Mouse (Mus musculus): Measurements from ENCODE around the gene St6galnac4. TPM values are rescaled to one million over a fixed set of nuclear protein-coding genes. Genes with fewer than 3 reads are reported as not detected.

St6galnac4 gene
- polyA plus RNA-seq, 1 experiment = 7.2 TPM

DNA sequence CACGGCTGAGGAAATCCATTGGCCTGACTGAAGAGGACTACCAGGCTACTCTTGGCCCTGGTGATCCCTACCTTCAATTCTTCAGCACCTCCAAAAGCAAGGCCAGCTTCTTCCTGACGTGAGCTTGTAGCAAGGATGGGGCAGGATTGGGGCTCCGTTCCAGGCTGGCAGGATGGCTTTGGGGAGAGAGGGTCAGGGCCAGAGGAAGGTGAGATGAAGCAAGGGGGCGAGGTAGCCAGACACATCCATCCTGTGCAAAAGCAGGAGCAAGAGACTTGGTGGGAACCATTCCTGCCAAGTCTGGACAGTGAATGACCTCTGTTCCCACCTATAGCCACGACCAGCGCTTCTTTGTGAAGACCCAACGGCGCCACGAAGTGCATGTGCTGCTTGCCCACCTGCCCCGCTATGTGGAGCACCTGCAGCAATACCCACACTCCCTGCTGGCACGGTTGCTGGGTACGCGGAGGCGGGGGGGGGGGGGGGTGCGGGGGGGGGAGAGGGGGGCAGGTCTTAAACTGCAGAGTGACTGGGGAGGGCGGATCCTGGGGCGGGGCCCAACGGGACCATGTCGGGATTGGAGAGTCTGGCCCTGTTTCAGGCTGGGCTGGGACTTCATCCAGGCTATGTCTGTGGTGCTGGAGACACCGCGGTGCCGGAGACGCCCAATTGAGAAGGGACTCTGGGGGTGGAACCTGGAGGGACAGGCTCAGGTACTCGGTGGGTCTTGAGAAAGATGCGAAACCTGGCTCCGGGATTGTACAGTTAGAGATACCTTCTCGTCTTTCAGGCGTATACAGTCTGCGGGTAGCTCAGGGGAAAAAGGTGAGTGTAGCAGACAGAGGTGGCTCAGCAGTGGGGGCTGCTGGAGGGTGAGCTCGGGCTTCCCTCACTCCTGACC is 8.5 kb upstream of the St6galnac4 start:
- Histone ChIP-seq H3K27me3 (replicated peaks; ENCODE audit: control insufficient read depth, insufficient read depth, low read length) (no peaks in the 10 kb centered on the region), H3K4me3 (ENCODE audit: insufficient read depth, low read depth, low read length) (no peak overlapping the region), H3K36me3 (ENCODE audit: control insufficient read depth, insufficient read depth, low read length) (no peaks in the 10 kb centered on the region), H3K4me1 (ENCODE audit: control insufficient read depth, insufficient read depth, low read length) (no peaks in the 10 kb centered on the region), H3K27ac (ENCODE audit: insufficient read depth, low read depth, low read length) (no peak overlapping the region)
- TF ChIP-seq CTCF (conservative IDR thresholded peaks at IDR 0.05; ENCODE audit: insufficient read depth, insufficient read length, low read depth, low read length) (no peak), POLR2A (IDR thresholded peaks at IDR 0.05; ENCODE audit: low read depth, low read length) (no peak)
- 34% methylated on average over 25 of the region's 30 CpGs for WGBS
- DNase-seq = peak; percentile 55

- Histone ChIP-seq H3K36me3 (ENCODE audit: control insufficient read depth, insufficient read depth, low read length) (no peaks in the 10 kb centered on the region), H3K4me3 (ENCODE audit: insufficient read depth, low read depth, low read length) (no peak overlapping the region), H3K27ac (ENCODE audit: insufficient read depth, low read depth, low read length) (no peak overlapping the region), H3K27me3 (replicated peaks; ENCODE audit: control insufficient read depth, insufficient read depth, low read length) (no peaks in the 10 kb centered on the region), H3K4me1 (ENCODE audit: control insufficient read depth, insufficient read depth, low read length) (no peaks in the 10 kb centered on the region)
- 49% methylated on average over 19 of the region's 19 CpGs for WGBS
- TF ChIP-seq CTCF (conservative IDR thresholded peaks at IDR 0.05; ENCODE audit: insufficient read depth, insufficient read length, low read depth, low read length) (no peak), POLR2A (IDR thresholded peaks at IDR 0.05; ENCODE audit: low read depth, low read length) (no peak)
- DNase-seq = peak; percentile 40
Measured at GRCm38 (mm10) chr2:32581450-32582095, 5.3 kb upstream of the St6galnac4 start.

DNA sequence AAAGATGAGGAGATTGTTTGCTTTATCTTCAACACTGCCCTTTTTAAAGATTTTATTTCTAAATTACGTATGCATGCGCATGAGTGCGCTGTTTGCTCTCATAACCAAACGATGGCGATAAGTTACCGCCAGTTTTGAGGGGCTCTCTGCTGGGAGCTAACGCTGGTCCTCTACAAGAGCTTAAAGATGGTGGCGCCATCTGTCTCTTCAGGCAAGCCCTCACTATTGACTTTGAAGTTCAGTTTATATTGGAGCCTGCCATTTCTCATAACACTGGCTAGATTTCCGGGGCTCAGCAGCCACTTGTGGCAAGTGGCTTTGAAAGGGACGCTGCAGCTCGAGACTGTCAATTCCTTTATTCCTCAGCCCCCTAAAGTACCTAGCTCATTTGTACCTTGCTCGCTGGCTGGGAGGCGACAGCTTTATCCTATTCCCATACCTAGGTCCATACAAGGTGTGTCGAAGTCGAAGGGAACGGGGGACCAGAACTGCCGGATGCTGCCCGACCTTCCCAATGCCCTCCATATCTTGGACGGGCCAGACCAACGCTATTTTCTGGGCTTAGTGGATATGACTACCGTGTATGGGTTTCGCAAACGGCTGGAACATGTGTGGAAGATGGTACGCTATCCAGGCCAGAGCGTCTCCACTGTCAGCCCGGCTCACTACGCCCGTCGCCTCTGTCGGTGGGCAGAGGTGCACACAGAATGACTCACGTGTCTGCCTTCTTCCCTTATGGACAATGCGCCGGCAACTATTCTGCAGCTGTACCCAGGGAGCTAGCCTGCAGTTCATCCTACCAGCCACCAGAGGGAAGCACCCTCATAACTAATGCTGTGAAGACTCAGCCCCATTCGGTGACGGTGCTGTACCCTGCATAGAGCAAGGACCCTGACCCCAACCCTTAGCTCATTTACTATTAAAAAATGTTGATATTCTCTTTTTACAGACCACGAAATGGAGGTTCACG is 3.8 kb upstream of the St6galnac4 start:
- no peaks in the 10 kb centered on the region for H3K36me3 ChIP-seq (ENCODE audit: control insufficient read depth, insufficient read depth, low read length)
- DNase-seq = peak; percentile 88
- peak; percentile 99 for TF ChIP-seq CTCF (conservative IDR thresholded peaks at IDR 0.05; ENCODE audit: insufficient read depth, insufficient read length, low read depth, low read length)
- TF ChIP-seq POLR2A (IDR thresholded peaks at IDR 0.05; ENCODE audit: low read depth, low read length) = no peak
- no peak overlapping the region for H3K27ac ChIP-seq (ENCODE audit: insufficient read depth, low read depth, low read length)
- no peaks in the 10 kb centered on the region for H3K27me3 ChIP-seq (replicated peaks; ENCODE audit: control insufficient read depth, insufficient read depth, low read length)
- no peak overlapping the region for H3K4me3 ChIP-seq (ENCODE audit: insufficient read depth, low read depth, low read length)
- H3K4me1 ChIP-seq (ENCODE audit: control insufficient read depth, insufficient read depth, low read length) = no peaks in the 10 kb centered on the region
- 15% methylated on average over 37 of the region's 37 CpGs for WGBS

GRCm38 (mm10) chr2:32585149-32585714 is 1.7 kb upstream of the St6galnac4 start:
- TF ChIP-seq CTCF (conservative IDR thresholded peaks at IDR 0.05; ENCODE audit: insufficient read depth, insufficient read length, low read depth, low read length) (no peak), POLR2A (IDR thresholded peaks at IDR 0.05; ENCODE audit: low read depth, low read length) (no peak)
- no peaks in the 10 kb centered on the region for H3K36me3 ChIP-seq (ENCODE audit: control insufficient read depth, insufficient read depth, low read length)
- no peak overlapping the region for H3K27ac ChIP-seq (ENCODE audit: insufficient read depth, low read depth, low read length)
- H3K27me3 ChIP-seq (replicated peaks; ENCODE audit: control insufficient read depth, insufficient read depth, low read length) = no peaks in the 10 kb centered on the region
- no peaks in the 10 kb centered on the region for H3K4me1 ChIP-seq (ENCODE audit: control insufficient read depth, insufficient read depth, low read length)
- DNase-seq = no peak
- H3K4me3 ChIP-seq (ENCODE audit: insufficient read depth, low read depth, low read length) = no peak overlapping the region
- 92% methylated on average over 7 of the region's 7 CpGs for WGBS

GRCm38 (mm10) chr2:32587731-32588321 is 931 bp downstream of the St6galnac4 start:
- no peaks in the 10 kb centered on the region for H3K36me3 ChIP-seq (ENCODE audit: control insufficient read depth, insufficient read depth, low read length)
- H3K4me3 ChIP-seq (ENCODE audit: insufficient read depth, low read depth, low read length) = peak overlapping the region; percentile 71
- whole genome bisulfite sequencing = 51% methylated on average over 9 of the region's 9 CpGs
- no peaks in the 10 kb centered on the region for H3K4me1 ChIP-seq (ENCODE audit: control insufficient read depth, insufficient read depth, low read length)
- DNase-seq = peak; percentile 57
- peak overlapping the region; percentile 76 for H3K27ac ChIP-seq (ENCODE audit: insufficient read depth, low read depth, low read length)
- TF ChIP-seq CTCF (conservative IDR thresholded peaks at IDR 0.05; ENCODE audit: insufficient read depth, insufficient read length, low read depth, low read length) (no peak), POLR2A (IDR thresholded peaks at IDR 0.05; ENCODE audit: low read depth, low read length) (no peak)
- H3K27me3 ChIP-seq (replicated peaks; ENCODE audit: control insufficient read depth, insufficient read depth, low read length) = no peaks in the 10 kb centered on the region

DNA sequence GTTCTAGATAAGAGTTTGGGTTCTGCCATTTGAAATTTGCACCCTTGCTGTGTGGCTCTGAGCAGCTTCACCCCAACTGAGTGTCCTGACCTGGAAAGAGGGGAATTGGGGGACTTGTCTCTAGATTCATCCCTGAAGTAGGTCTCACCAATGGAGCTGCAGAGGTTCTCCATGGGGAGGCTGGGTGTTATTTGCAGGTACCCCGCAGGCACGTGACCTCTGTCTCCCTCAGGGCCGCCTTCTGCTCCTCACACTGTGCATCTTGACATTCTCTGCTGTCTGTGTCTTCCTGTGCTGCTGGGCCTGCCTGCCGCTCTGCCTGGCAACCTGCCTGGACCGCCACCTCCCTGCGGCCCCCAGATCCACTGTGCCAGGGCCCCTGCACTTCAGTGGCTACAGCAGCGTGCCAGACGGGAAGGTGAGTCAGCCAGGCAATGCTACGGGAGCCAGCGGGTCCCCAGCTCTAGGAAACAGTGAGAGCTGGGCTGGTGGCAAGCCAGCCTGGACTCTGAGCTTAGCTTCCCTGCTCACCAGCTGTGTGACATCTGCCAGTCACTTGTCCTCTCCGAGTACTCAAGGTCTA is 2.4 kb downstream of the St6galnac4 start:
- Histone ChIP-seq H3K27ac (ENCODE audit: insufficient read depth, low read depth, low read length) (no peak overlapping the region), H3K4me1 (ENCODE audit: control insufficient read depth, insufficient read depth, low read length) (no peaks in the 10 kb centered on the region), H3K27me3 (replicated peaks; ENCODE audit: control insufficient read depth, insufficient read depth, low read length) (no peaks in the 10 kb centered on the region), H3K4me3 (ENCODE audit: insufficient read depth, low read depth, low read length) (no peak overlapping the region), H3K36me3 (ENCODE audit: control insufficient read depth, insufficient read depth, low read length) (no peaks in the 10 kb centered on the region)
- TF ChIP-seq CTCF (conservative IDR thresholded peaks at IDR 0.05; ENCODE audit: insufficient read depth, insufficient read length, low read depth, low read length) = no peak
- no peak for TF ChIP-seq POLR2A (IDR thresholded peaks at IDR 0.05; ENCODE audit: low read depth, low read length)
- 71% methylated on average over 11 of the region's 11 CpGs for WGBS
- DNase-seq = peak; percentile 69

All from kidney, adult 2 months (tissue).